Mouse (Mus musculus) heart, postnatal 10 days (tissue): ENCODE measurements at regions not wholly inside any gene's neighbourhood (a gene's known extent, or its start where the extent isn't known, plus 50 kb on each side); places are given as distances from the start of the nearest gene placed in this dataset.
A peak's percentile ranks its signal among the peaks of the same experiment; 100 is the strongest.
"Not testable (repeated sequence)": the region's sequence is repeated elsewhere in the genome, so short reads cannot be mapped to it uniquely, and the experiment has no call there.

ENCODE experiments used
- DNase-seq, 2 experiments: peaks; one replicate each; pipeline ENCODE4 v3.0.0; 2021
- intact Hi-C: fragments of 180-260 bp; cut with DNase I; formaldehyde crosslinking; loops from one replicate; pipeline ENCODE4 v1.15.1; 2025

- intact Hi-C loops, DNase-seq: not testable (repeated sequence)
These were observed 214.2 kb upstream of the G2e3 start for GRCm38 (mm10) chr12:51133676-51134075.

GRCm38 (mm10) chr12:51128274-51128673 lies 219.6 kb upstream of the G2e3 start:
- DNase-seq, result no peak
- intact Hi-C loops, result no loop called here

GRCm38 (mm10) chr12:51118781-51119180 lies 229.1 kb upstream of the G2e3 start:
- intact Hi-C loops, result no loop called here
- no peak for DNase-seq

GRCm38 (mm10) chr12:51118021-51118694 lies 229.7 kb upstream of the G2e3 start:
- peak; percentile 40 to 61 for DNase-seq
- intact Hi-C loops, result no loop called here

- DNase-seq, result no peak
- intact Hi-C loops, result no loop called here
These were observed 230.3 kb upstream of the G2e3 start for GRCm38 (mm10) chr12:51117436-51118020.

- intact Hi-C loops, result no loop called here
- DNase-seq, result no peak
These were observed 236.1 kb upstream of the G2e3 start for GRCm38 (mm10) chr12:51111811-51112210.

- intact Hi-C loops, result no loop called here
- DNase-seq, result no peak
These were observed 239.8 kb upstream of the G2e3 start for GRCm38 (mm10) chr12:51108044-51108443.

GRCm38 (mm10) chr12:51103541-51104042 lies 244.3 kb upstream of the G2e3 start:
- DNase-seq, result no peak
- intact Hi-C loops, result no loop called here

- intact Hi-C loops, result no loop called here
- DNase-seq, result no peak
These were observed 246.2 kb upstream of the G2e3 start for GRCm38 (mm10) chr12:51101636-51102035.

GRCm38 (mm10) chr12:51100868-51101267 lies 247.0 kb upstream of the G2e3 start:
- no peak for DNase-seq
- intact Hi-C loops, result no loop called here

GRCm38 (mm10) chr12:51095974-51096373 lies 251.9 kb upstream of the G2e3 start:
- DNase-seq, result no peak

GRCm38 (mm10) chr12:51089324-51089723 lies 258.5 kb upstream of the G2e3 start:
- no peak for DNase-seq
- intact Hi-C loops, result no loop called here

More at GRCm38 (mm10) chr12:51095974-51096373, 251.9 kb upstream of the G2e3 start:
- intact Hi-C loops, result no loop called here

GRCm38 (mm10) chr12:51081809-51082208 lies 266.1 kb upstream of the G2e3 start:
- no peak for DNase-seq
- intact Hi-C loops, result no loop called here

- intact Hi-C loops, result no loop called here
- DNase-seq, result no peak
These were observed 274.4 kb upstream of the G2e3 start for GRCm38 (mm10) chr12:51073503-51073902.

GRCm38 (mm10) chr12:51060931-51061330 lies 286.9 kb upstream of the G2e3 start:
- intact Hi-C loops, result no loop called here

GRCm38 (mm10) chr12:51058569-51058968 lies 289.3 kb upstream of the G2e3 start:
- intact Hi-C loops, result no loop called here
- DNase-seq, result peak; percentile 40 to 54

More at GRCm38 (mm10) chr12:51060931-51061330, 286.9 kb upstream of the G2e3 start:
- no peak for DNase-seq

GRCm38 (mm10) chr12:51058104-51058503 lies 289.8 kb upstream of the G2e3 start:
- no peak for DNase-seq
- intact Hi-C loops, result no loop called here

- intact Hi-C loops, result no loop called here
- no peak for DNase-seq
These were observed 300.7 kb upstream of the G2e3 start for GRCm38 (mm10) chr12:51047116-51047515.

GRCm38 (mm10) chr12:51045437-51045836 lies 302.4 kb upstream of the G2e3 start:
- intact Hi-C loops, result no loop called here
- DNase-seq, result no peak

- intact Hi-C loops, result no loop called here
- no peak for DNase-seq
These were observed 302.8 kb upstream of the G2e3 start for GRCm38 (mm10) chr12:51045020-51045419.

- intact Hi-C loops, result no loop called here
- no peak for DNase-seq
These were observed 315.7 kb upstream of the G2e3 start for GRCm38 (mm10) chr12:51032193-51032592.

- DNase-seq, result no peak
- intact Hi-C loops, result no loop called here
These were observed 319.2 kb upstream of the G2e3 start for GRCm38 (mm10) chr12:51028601-51029174.
